Mouse (Mus musculus): Measurements from ENCODE around the gene Kif5a. TPM values are rescaled to one million over a fixed set of nuclear protein-coding genes. Genes with fewer than 3 reads are reported as not detected.
"Not testable (repeated sequence)": the region's sequence is repeated elsewhere in the genome, so short reads cannot be mapped to it uniquely, and the experiment has no call there.

Gene Kif5a
- polyA plus RNA-seq, 1 experiment from 2014 or later = 117 TPM

- Histone ChIP-seq H3K4me3 (ENCODE audit: low read depth, low read length) (peak within 1 kb of the TSS; percentile 97), H3K27me3 (ENCODE audit: control insufficient read depth, insufficient read depth, low read length) (no peaks in the 10 kb centered on the region), H3K36me3 (ENCODE audit: control insufficient read depth, insufficient read depth, low read length) (peaks cover 29% of the 10 kb centered on the region), H3K9ac (replicated peaks; ENCODE audit: low read depth, low read length) (peak within 1 kb of the TSS; percentile 95), H3K9me3 (ENCODE audit: control insufficient read depth, low read length) (no peaks in the 10 kb centered on the region), H3K4me2 (ENCODE audit: low read depth, low read length) (peak within 1 kb of the TSS; percentile 84), H3K27ac (ENCODE audit: low read depth, low read length) (peak within 1 kb of the TSS; percentile 86), H3K4me1 (ENCODE audit: control insufficient read depth, insufficient read depth, low read length) (peaks cover 19% of the 10 kb centered on the region)
- ATAC-seq (ENCODE audit: low read depth) = peak; percentile 66
- whole genome bisulfite sequencing = 0% methylated on average over 35 of the region's 47 CpGs
Observed at GRCm38 (mm10) chr10:127195328-127196129, 67.6 kb downstream of the Kif5a start, which contains the start of gene Dtx3. Gene Dtx3 (minus strand): TSS chr10:127195728.

GRCm38 (mm10) chr10:127194428-127195327 lies 68.5 kb downstream of the Kif5a start:
- H3K4me2 ChIP-seq (ENCODE audit: low read depth, low read length) = peak overlapping the region; percentile 84
- H3K9ac ChIP-seq (replicated peaks; ENCODE audit: low read depth, low read length) = peak overlapping the region; percentile 95
- no peaks in the 10 kb centered on the region for H3K27me3 ChIP-seq (ENCODE audit: control insufficient read depth, insufficient read depth, low read length)
- WGBS = 18% methylated on average over 22 of the region's 22 CpGs
- no peaks in the 10 kb centered on the region for H3K9me3 ChIP-seq (ENCODE audit: control insufficient read depth, low read length)
- peak; percentile 39; the same call in 1 of the 2 replicates for ATAC-seq (ENCODE audit: low read depth)
- peak overlapping the region; percentile 97 for H3K4me3 ChIP-seq (ENCODE audit: low read depth, low read length)
- H3K27ac ChIP-seq (ENCODE audit: low read depth, low read length) = peak overlapping the region; percentile 86
- H3K36me3 ChIP-seq (ENCODE audit: control insufficient read depth, insufficient read depth, low read length) = peaks cover 23% of the 10 kb centered on the region
- peaks cover 27% of the 10 kb centered on the region for H3K4me1 ChIP-seq (ENCODE audit: control insufficient read depth, insufficient read depth, low read length)

DNA sequence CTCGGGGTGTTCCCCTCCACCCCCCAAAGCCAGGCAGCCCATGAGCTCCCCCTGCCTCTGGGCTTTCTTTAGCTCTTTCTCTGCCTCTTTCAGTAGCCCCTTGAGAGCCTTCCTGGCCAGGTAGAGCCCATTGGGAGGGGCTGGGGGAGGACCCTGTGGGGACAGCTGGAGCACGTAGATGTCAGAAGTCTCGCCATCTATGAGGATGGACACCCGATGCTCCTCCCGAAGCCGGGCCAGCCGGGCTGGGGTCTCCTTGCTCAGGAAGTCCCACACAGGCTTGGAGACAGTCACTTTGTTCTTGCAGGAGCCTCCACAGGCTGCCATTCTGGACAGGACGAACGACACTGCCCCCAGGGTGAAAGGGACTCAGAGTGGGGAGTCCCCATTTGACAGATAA lies 70.1 kb downstream of the Kif5a start:
- Histone ChIP-seq H3K4me2 (ENCODE audit: low read depth, low read length) (no peak overlapping the region), H3K36me3 (ENCODE audit: control insufficient read depth, insufficient read depth, low read length) (peaks cover 11% of the 10 kb centered on the region; the same call in 1 of the 2 replicates), H3K27me3 (ENCODE audit: control insufficient read depth, insufficient read depth, low read length) (no peaks in the 10 kb centered on the region), H3K4me3 (ENCODE audit: low read depth, low read length) (no peak overlapping the region), H3K9me3 (ENCODE audit: control insufficient read depth, low read length) (no peaks in the 10 kb centered on the region), H3K9ac (replicated peaks; ENCODE audit: low read depth, low read length) (no peak overlapping the region), H3K27ac (ENCODE audit: low read depth, low read length) (no peak overlapping the region), H3K4me1 (ENCODE audit: control insufficient read depth, insufficient read depth, low read length) (peaks cover 35% of the 10 kb centered on the region)
- ATAC-seq (ENCODE audit: low read depth) = no peak
- 79% methylated on average over 9 of the region's 9 CpGs for WGBS

DNA sequence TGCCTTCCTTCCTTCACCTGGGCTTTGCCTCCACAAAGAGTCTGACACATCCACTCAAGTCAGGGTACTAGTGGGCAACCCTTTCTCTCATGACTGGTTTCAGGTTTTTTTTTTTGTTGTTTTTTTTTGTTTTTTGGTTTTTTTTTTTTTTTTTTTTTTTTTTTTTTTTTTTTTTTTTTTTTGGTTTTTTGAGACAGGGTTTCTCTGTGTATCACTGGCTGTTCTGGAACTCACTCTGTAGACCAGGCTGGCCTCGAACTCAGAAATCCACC lies 71.2 kb downstream of the Kif5a start:
- 84% methylated on average over 1 of the region's 1 CpGs for WGBS
- not testable (repeated sequence) for H3K4me2 ChIP-seq (ENCODE audit: low read depth, low read length); H3K4me3 ChIP-seq (ENCODE audit: low read depth, low read length); ATAC-seq (ENCODE audit: low read depth); H3K9ac ChIP-seq (replicated peaks; ENCODE audit: low read depth, low read length); H3K27ac ChIP-seq (ENCODE audit: low read depth, low read length); H3K27me3 ChIP-seq (ENCODE audit: control insufficient read depth, insufficient read depth, low read length); H3K9me3 ChIP-seq (ENCODE audit: control insufficient read depth, low read length)
- Histone ChIP-seq H3K4me1 (ENCODE audit: control insufficient read depth, insufficient read depth, low read length) (peaks cover 39% of the 10 kb centered on the region), H3K36me3 (ENCODE audit: control insufficient read depth, insufficient read depth, low read length) (peaks cover 11% of the 10 kb centered on the region; the same call in 1 of the 2 replicates)

GRCm38 (mm10) chr10:127191191-127192056 lies 71.7 kb downstream of the Kif5a start:
- no peaks in the 10 kb centered on the region for H3K9me3 ChIP-seq (ENCODE audit: control insufficient read depth, low read length)
- H3K4me1 ChIP-seq (ENCODE audit: control insufficient read depth, insufficient read depth, low read length) = peaks cover 37% of the 10 kb centered on the region
- 84% methylated on average over 19 of the region's 19 CpGs for WGBS
- no peak overlapping the region for H3K4me2 ChIP-seq (ENCODE audit: low read depth, low read length)
- peaks cover 11% of the 10 kb centered on the region; the same call in 1 of the 2 replicates for H3K36me3 ChIP-seq (ENCODE audit: control insufficient read depth, insufficient read depth, low read length)
- H3K9ac ChIP-seq (replicated peaks; ENCODE audit: low read depth, low read length) = no peak overlapping the region
- no peaks in the 10 kb centered on the region for H3K27me3 ChIP-seq (ENCODE audit: control insufficient read depth, insufficient read depth, low read length)
- H3K4me3 ChIP-seq (ENCODE audit: low read depth, low read length) = no peak overlapping the region
- ATAC-seq (ENCODE audit: low read depth) = no peak
- H3K27ac ChIP-seq (ENCODE audit: low read depth, low read length) = no peak overlapping the region

DNA sequence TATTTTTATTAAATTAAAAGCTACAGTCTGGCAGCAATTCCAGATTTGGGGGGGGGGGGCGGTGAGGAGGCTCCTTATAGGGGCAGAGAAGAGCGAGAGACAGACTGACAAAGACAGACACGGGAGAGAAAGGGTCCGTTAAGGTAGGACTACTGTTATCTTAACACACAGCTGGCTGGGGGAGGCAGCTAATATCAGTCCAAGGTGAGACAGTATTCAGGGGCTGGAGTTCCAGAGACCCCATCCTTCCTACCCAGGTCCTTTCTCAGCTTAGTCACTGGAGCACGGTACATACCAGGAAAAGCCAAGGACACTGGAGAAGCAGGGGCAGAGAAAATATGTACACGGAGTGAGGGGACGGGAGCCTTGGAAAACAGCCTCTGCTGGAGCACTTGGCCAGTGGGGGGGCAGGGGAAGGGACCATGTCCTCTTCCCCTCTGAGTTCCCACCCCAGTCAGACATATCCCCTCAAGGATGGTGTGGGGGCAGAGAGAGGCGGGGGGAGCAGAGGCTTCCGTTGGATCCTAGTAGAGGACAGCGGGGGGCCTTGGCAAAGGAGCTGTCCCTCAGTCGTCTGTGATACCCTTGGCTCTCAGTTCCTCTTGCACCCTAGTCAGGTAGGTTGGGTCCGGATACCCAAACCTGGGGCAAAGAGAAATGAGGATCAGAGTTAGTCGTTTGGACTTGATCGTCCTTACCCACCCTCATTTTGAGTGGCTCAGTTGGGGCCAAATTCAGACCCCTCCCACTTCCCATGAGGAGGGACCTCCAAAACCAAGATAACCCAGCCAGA lies 72.6 kb downstream of the Kif5a start:
- no peaks in the 10 kb centered on the region for H3K27me3 ChIP-seq (ENCODE audit: control insufficient read depth, insufficient read depth, low read length)
- H3K9ac ChIP-seq (replicated peaks; ENCODE audit: low read depth, low read length) = 0 out of 2 replicates have a peak overlapping the region, but pooled peaks have one; percentile 69
- peaks cover 11% of the 10 kb centered on the region; the same call in 1 of the 2 replicates for H3K36me3 ChIP-seq (ENCODE audit: control insufficient read depth, insufficient read depth, low read length)
- peak overlapping the region; percentile 85 for H3K4me2 ChIP-seq (ENCODE audit: low read depth, low read length)
- 31% methylated on average over 13 of the region's 14 CpGs for WGBS
- H3K9me3 ChIP-seq (ENCODE audit: control insufficient read depth, low read length) = no peaks in the 10 kb centered on the region
- ATAC-seq (ENCODE audit: low read depth) = no peak
- peaks cover 32% of the 10 kb centered on the region for H3K4me1 ChIP-seq (ENCODE audit: control insufficient read depth, insufficient read depth, low read length)
- no peak overlapping the region for H3K4me3 ChIP-seq (ENCODE audit: low read depth, low read length)
- H3K27ac ChIP-seq (ENCODE audit: low read depth, low read length) = no peak overlapping the region

- Histone ChIP-seq H3K4me1 (ENCODE audit: control insufficient read depth, insufficient read depth, low read length) (peaks cover 30% of the 10 kb centered on the region), H3K9me3 (ENCODE audit: control insufficient read depth, low read length) (no peaks in the 10 kb centered on the region), H3K9ac (replicated peaks; ENCODE audit: low read depth, low read length) (peak within 1 kb of the TSS; percentile 69), H3K36me3 (ENCODE audit: control insufficient read depth, insufficient read depth, low read length) (peaks cover 11% of the 10 kb centered on the region; the same call in 1 of the 2 replicates), H3K27me3 (ENCODE audit: control insufficient read depth, insufficient read depth, low read length) (no peaks in the 10 kb centered on the region), H3K4me3 (ENCODE audit: low read depth, low read length) (peak within 1 kb of the TSS; percentile 45), H3K27ac (ENCODE audit: low read depth, low read length) (peak within 1 kb of the TSS; percentile 60), H3K4me2 (ENCODE audit: low read depth, low read length) (peak within 1 kb of the TSS; percentile 85)
- 3% methylated on average over 35 of the region's 35 CpGs for WGBS
- no peak for ATAC-seq (ENCODE audit: low read depth)
Observed at GRCm38 (mm10) chr10:127189651-127190381, 73.3 kb downstream of the Kif5a start, which contains the start of gene Arhgef25. Gene Arhgef25 (minus strand): TSS chr10:127190083.
